In genomic region chr5:138947487-138947886, GRCm38 (mm10) we compare ENCODE assay signal across 10 mouse cellular contexts. TPM values are rescaled to one million over a fixed set of nuclear protein-coding genes. Genes with fewer than 3 reads are reported as not detected.
DNase-seq lines count a peak whose midpoint lies in the region; ATAC-seq and TF ChIP-seq lines count a peak whose summit lies in the region.
"Had no signal": no experiment of that assay in that cellular context is flagged by ENCODE, and none has a peak within 500 bp of the region (broad histone marks: within the 10 kb centered on the region; RNA-seq: fewer than 3 reads in every experiment).

No protein-coding gene starts in this region.

- H3K9ac ChIP-seq in heart, embryonic 13.5 days = no peak overlapping the region
- H3K9ac ChIP-seq in liver, adult 2 months (ENCODE audit: low read depth, low read length) = no peak overlapping the region
- H3K9ac ChIP-seq in liver, embryonic 12.5 days = no peak overlapping the region
- H3K9ac ChIP-seq in embryonic facial prominence, embryonic 14.5 days (ENCODE audit: low read depth, low read length) = no peak overlapping the region
- no peak overlapping the region for H3K9ac ChIP-seq in limb, embryonic 15.5 days

- ATAC-seq in heart, embryonic 13.5 days (ENCODE audit: extremely low read depth, insufficient number of reproducible peaks, low FRiP score, low TSS enrichment) = no peak
- ATAC-seq in liver, embryonic 12.5 days = no peak
- no peak for ATAC-seq in embryonic facial prominence, embryonic 14.5 days (ENCODE audit: low read depth)
- no peak for ATAC-seq in limb, embryonic 15.5 days (ENCODE audit: insufficient number of reproducible peaks, low FRiP score, low TSS enrichment, low read depth)

- no peak for TF ChIP-seq CTCF in liver, adult 2 months (IDR thresholded peaks at IDR 0.05; ENCODE audit: low read depth, low read length)

- H3K27me3 ChIP-seq in heart, embryonic 13.5 days (replicated peaks) = 0 out of 2 replicates have a peak, but pooled peaks cover 4% of the 10 kb centered on the region
- H3K27me3 ChIP-seq in liver, adult 2 months (ENCODE audit: control insufficient read depth, insufficient read depth, low read length) = no peaks in the 10 kb centered on the region
- 0 out of 2 replicates have a peak, but pooled peaks cover 2% of the 10 kb centered on the region for H3K27me3 ChIP-seq in liver, embryonic 12.5 days (replicated peaks)
- H3K27me3 ChIP-seq in embryonic facial prominence, embryonic 14.5 days (replicated peaks; ENCODE audit: control insufficient read depth, insufficient read depth, low read length) = no peaks in the 10 kb centered on the region
- peaks cover under 1% of the 10 kb centered on the region; the same call in 1 of the 2 replicates for H3K27me3 ChIP-seq in limb, embryonic 15.5 days

- peaks cover 59% of the 10 kb centered on the region for H3K4me1 ChIP-seq in heart, embryonic 13.5 days
- H3K4me1 ChIP-seq in liver, adult 2 months (ENCODE audit: control insufficient read depth, insufficient read depth, low read length) = peaks cover 12% of the 10 kb centered on the region; the same call in 1 of the 2 replicates
- peaks cover 5% of the 10 kb centered on the region for H3K4me1 ChIP-seq in liver, embryonic 12.5 days
- H3K4me1 ChIP-seq in embryonic facial prominence, embryonic 14.5 days (ENCODE audit: control insufficient read depth, insufficient read depth, low read length) = peaks cover 26% of the 10 kb centered on the region
- H3K4me1 ChIP-seq in limb, embryonic 15.5 days = peaks cover 22% of the 10 kb centered on the region

- WGBS in heart, embryonic 13.5 days = 74% methylated on average over 5 of the region's 5 CpGs
- 95% methylated on average over 5 of the region's 5 CpGs for WGBS in liver, adult 2 months
- 70% methylated on average over 5 of the region's 5 CpGs for WGBS in liver, embryonic 12.5 days (ENCODE audit: insufficient replicate concordance)
- 82% methylated on average over 5 of the region's 5 CpGs for WGBS in embryonic facial prominence, embryonic 14.5 days
- WGBS in limb, embryonic 15.5 days = 74% methylated on average over 5 of the region's 5 CpGs

- DNase-seq in heart, adult 11 months = no peak
- DNase-seq in liver, adult 2 months (ENCODE audit: extremely low read depth, low read depth, low spot score) = peak; percentile 7
- peak; percentile 42 for DNase-seq in embryonic facial prominence, embryonic 14.5 days (ENCODE audit: low spot score)
- DNase-seq in cerebellum, adult 9-10 months = no peak
- DNase-seq: adrenal gland, adult 8-10 months had no signal

- peak overlapping the region; percentile 98 for H3K27ac ChIP-seq in heart, embryonic 13.5 days (replicated peaks)
- H3K27ac ChIP-seq in liver, adult 2 months (replicated peaks; ENCODE audit: insufficient read depth, low read depth, low read length) = no peak overlapping the region
- H3K27ac ChIP-seq in liver, embryonic 12.5 days = no peak overlapping the region
- H3K27ac ChIP-seq in embryonic facial prominence, embryonic 14.5 days (replicated peaks; ENCODE audit: low read depth, low read length) = peak overlapping the region; percentile 35; the same call in 1 of the 2 replicates
- 0 out of 2 replicates have a peak overlapping the region, but pooled peaks have one; percentile 35 for H3K27ac ChIP-seq in limb, embryonic 15.5 days

- no peaks in the 10 kb centered on the region for H3K79me2 ChIP-seq in liver, adult 2 months (ENCODE audit: control insufficient read depth, insufficient read depth, low read length)

- H3K4me2 ChIP-seq in heart, embryonic 13.5 days = peak overlapping the region; percentile 46
- no peak overlapping the region for H3K4me2 ChIP-seq in liver, embryonic 12.5 days
- H3K4me2 ChIP-seq in embryonic facial prominence, embryonic 14.5 days (ENCODE audit: low read depth, low read length) = no peak overlapping the region
- H3K4me2 ChIP-seq in limb, embryonic 15.5 days = no peak overlapping the region

- H3K36me3 ChIP-seq in heart, embryonic 13.5 days = no peaks in the 10 kb centered on the region
- H3K36me3 ChIP-seq in liver, adult 2 months (ENCODE audit: control insufficient read depth, insufficient read depth, low read length) = no peaks in the 10 kb centered on the region
- H3K36me3 ChIP-seq in liver, embryonic 12.5 days = no peaks in the 10 kb centered on the region
- H3K36me3 ChIP-seq in embryonic facial prominence, embryonic 14.5 days (ENCODE audit: control insufficient read depth, insufficient read depth, low read length) = no peaks in the 10 kb centered on the region
- no peaks in the 10 kb centered on the region for H3K36me3 ChIP-seq in limb, embryonic 15.5 days

- TF ChIP-seq POLR2A in liver, adult 2 months (IDR thresholded peaks at IDR 0.05; ENCODE audit: extremely low read depth, insufficient read depth, low read length) = no peak

- no peaks in the 10 kb centered on the region for H3K9me3 ChIP-seq in heart, embryonic 13.5 days
- no peaks in the 10 kb centered on the region for H3K9me3 ChIP-seq in liver, embryonic 12.5 days (replicated peaks)
- no peaks in the 10 kb centered on the region for H3K9me3 ChIP-seq in embryonic facial prominence, embryonic 14.5 days (ENCODE audit: control insufficient read depth, low read length)
- H3K9me3 ChIP-seq in limb, embryonic 15.5 days = no peaks in the 10 kb centered on the region

- H3K4me3 ChIP-seq in heart, embryonic 13.5 days = no peak overlapping the region
- H3K4me3 ChIP-seq in liver, adult 2 months (ENCODE audit: insufficient read depth, low read depth, low read length) = no peak overlapping the region
- no peak overlapping the region for H3K4me3 ChIP-seq in liver, embryonic 12.5 days
- H3K4me3 ChIP-seq in embryonic facial prominence, embryonic 14.5 days (ENCODE audit: low read depth, low read length) = no peak overlapping the region
- H3K4me3 ChIP-seq in limb, embryonic 15.5 days = no peak overlapping the region
- H3K4me3 ChIP-seq: erythroblast, embryonic 14.5 days had no signal

RNA-seq across cellular contexts. Expression of gene Pdgfa, which starts 49.7 kb away (rescaled TPM):
- 39.8 and 42.1 TPM in 2 replicates for polyA plus RNA-seq in heart, embryonic 13.5 days (2015; fragmentation: Nextera tagmentation; extraction: Ambion mirVana)
- total RNA-seq in liver, adult 2 months (2014; rRNA removed) = 2.8 and 3.2 TPM in 2 replicates
- polyA plus RNA-seq in liver, adult 2 months (2012; rRNA removed) = 1.8 and 3.4 TPM in 2 replicates
- polyA plus RNA-seq in liver, embryonic 12.5 days (2016; fragmentation: Nextera tagmentation; extraction: Ambion mirVana) = 1.9 and 2.8 TPM in 2 replicates
- polyA plus RNA-seq in embryonic facial prominence, embryonic 14.5 days (2014; fragmentation: Nextera tagmentation; extraction: Ambion mirVana) = 65.7 and 73.2 TPM in 2 replicates
- polyA plus RNA-seq in limb, embryonic 15.5 days (2015; fragmentation: Nextera tagmentation; extraction: Ambion mirVana) = 65.7 and 69.9 TPM in 2 replicates
- total RNA-seq: neutrophil, adult 5-6 weeks had no signal

Comparison
In these comparisons a context has a peak if more than half of its experiments do, and no peak if none do; other contexts are left out.
1. H3K27ac ChIP-seq: peak in heart, embryonic 13.5 days (single experiment), embryonic facial prominence, embryonic 14.5 days (single experiment) and limb, embryonic 15.5 days (single experiment); none in liver, adult 2 months (single experiment) and liver, embryonic 12.5 days (single experiment).
2. DNase-seq: peak in liver, adult 2 months (single experiment) and embryonic facial prominence, embryonic 14.5 days (single experiment); none in heart, adult 11 months (single experiment) and cerebellum, adult 9-10 months (single experiment).